Mouse (Mus musculus) heart, adult 2 months (tissue): ENCODE results near the gene Foxo1. TPM values are rescaled to one million over a fixed set of nuclear protein-coding genes. Genes with fewer than 3 reads are reported as not detected.
A peak's percentile ranks its signal among the peaks of the same experiment; 100 is the strongest.

Experiments
- DNase-seq, 2 experiments: peaks; one replicate each; pipeline ENCODE4 v3.0.0; 2021
- H3K27ac ChIP-seq: fragments of 200-600 bp; 2 replicates; pipeline ENCODE4 v1.8.1; 2022
- H3K27me3 ChIP-seq: fragments of 200-500 bp; 2 replicates; pipeline ENCODE4 v1.6.1; 2012; ENCODE audit warnings: mild to moderate bottlenecking, low read length, inconsistent platforms, mixed read lengths; ENCODE audit not compliant: control insufficient read depth, insufficient read depth
- H3K36me3 ChIP-seq: fragments of 200-500 bp; 2 replicates; pipeline ENCODE4 v1.6.1; 2012; ENCODE audit warnings: low read length, inconsistent platforms; ENCODE audit not compliant: control insufficient read depth, insufficient read depth
- H3K4me1 ChIP-seq: fragments of 200-500 bp; 2 replicates; pipeline ENCODE4 v1.6.1; 2011; ENCODE audit warnings: low read length; ENCODE audit not compliant: control insufficient read depth, insufficient read depth
- H3K4me3 ChIP-seq: fragments of 200-600 bp; 2 replicates; pipeline ENCODE4 v1.8.1; 2022
- H3K79me2 ChIP-seq: fragments of 200-500 bp; replicated peaks from 2 replicates; pipeline ENCODE4 v1.6.1; 2012; ENCODE audit warnings: mild to moderate bottlenecking, inconsistent platforms, low read length, moderate library complexity, mixed read lengths; ENCODE audit not compliant: control insufficient read depth, insufficient read depth
- H3K9ac ChIP-seq: fragments of 200-500 bp; 2 replicates; pipeline ENCODE4 v1.6.1; 2012; ENCODE audit warnings: low read depth, mild to moderate bottlenecking, control low read depth, inconsistent platforms, low read length, mixed read lengths
- CTCF ChIP-seq: fragments of 200-600 bp; IDR thresholded peaks from 2 replicates; pipeline ENCODE4 v1.8.1; 2022; ENCODE audit warnings: antibody characterized with exemption, mild to moderate bottlenecking, moderate library complexity
- EP300 ChIP-seq: fragments of 200-500 bp; IDR thresholded peaks from 2 replicates; pipeline ENCODE4 v1.6.1; 2011; ENCODE audit warnings: low read depth, low read length, control low read depth; ENCODE audit not compliant: insufficient read depth
- POLR2A ChIP-seq: fragments of 200-500 bp; IDR thresholded peaks from 2 replicates; pipeline ENCODE4 v1.6.1; 2011; ENCODE audit warnings: mild to moderate bottlenecking, low read depth, low read length, control low read depth; ENCODE audit not compliant: insufficient read depth
- WGBS: fragments of 180-500 bp; shearing (Covaris S2); methylation state at CpG from one replicate; pipeline ENCODE4 v1.1.7; 2018; 5-methylcytosine and 5-hydroxymethylcytosine counted together
- intact Hi-C: fragments of 180-260 bp; cut with DNase I; formaldehyde crosslinking; loops from one replicate; pipeline ENCODE4 v1.15.1; 2025
- polyA plus RNA-seq: library from polyadenylated mRNA; depleted of rRNA; stranded (reverse); fragments of >200 nt; gene quantifications from 2 replicates; pipeline ENCODE4 v1.2.3, GENCODE M21; 2012
- total RNA-seq, 2 experiments: library from RNA; stranded (reverse); gene quantifications; 2 replicates each; pipeline ENCODE4 v1.2.3; 2021

Gene Foxo1
- total and polyA plus RNA-seq, 3 experiments: 7.7 to 12.9 (median 12.2) TPM

- intact Hi-C loops: loop anchor here (5.0 kb wide), 1 partner anchor 44 kb away; no protein-coding TSS in a partner anchor
- no peak for DNase-seq
- Histone ChIP-seq H3K9ac (no peak overlapping the region), H3K4me1 (peaks cover 2% of the 10 kb centered on the region; the same call in 1 of the 2 replicates), H3K36me3 (no peaks in the 10 kb centered on the region), H3K27ac (no peak overlapping the region; the same call in 1 of the 2 replicates), H3K4me3 (no peak overlapping the region), H3K79me2 (no peaks in the 10 kb centered on the region), H3K27me3 (no peaks in the 10 kb centered on the region)
- TF ChIP-seq CTCF: no peak
- TF ChIP-seq EP300: no peak
- TF ChIP-seq POLR2A: no peak
- WGBS: 62% methylated on average over 17 of the region's 17 CpGs
Measured at GRCm38 (mm10) chr3:52390766-52391665, 122.9 kb downstream of the Foxo1 start.

- TF ChIP-seq POLR2A (no peak), CTCF (no peak), EP300 (no peak)
- Histone ChIP-seq H3K36me3 (no peaks in the 10 kb centered on the region), H3K27me3 (no peaks in the 10 kb centered on the region), H3K27ac (no peak overlapping the region), H3K4me3 (no peak overlapping the region), H3K9ac (no peak overlapping the region), H3K4me1 (peaks cover 2% of the 10 kb centered on the region; the same call in 1 of the 2 replicates), H3K79me2 (no peaks in the 10 kb centered on the region)
- WGBS: 87% methylated on average over 6 of the region's 6 CpGs
- no peak for DNase-seq
- intact Hi-C loops: loop anchor here (5.0 kb wide), 1 partner anchor 45 kb away; no protein-coding TSS in a partner anchor
Measured at GRCm38 (mm10) chr3:52391897-52392296, 123.8 kb downstream of the Foxo1 start.

GRCm38 (mm10) chr3:52392521-52392920 is 124.4 kb downstream of the Foxo1 start:
- no peaks in the 10 kb centered on the region for H3K36me3 ChIP-seq
- no peak overlapping the region for H3K27ac ChIP-seq
- H3K9ac ChIP-seq: no peak overlapping the region
- no peaks in the 10 kb centered on the region for H3K27me3 ChIP-seq
- TF ChIP-seq EP300 (no peak), CTCF (no peak), POLR2A (no peak)
- H3K79me2 ChIP-seq: no peaks in the 10 kb centered on the region
- intact Hi-C loops: loop anchor here (5.0 kb wide), 1 partner anchor 45 kb away; no protein-coding TSS in a partner anchor
- 34% methylated on average over 2 of the region's 2 CpGs for whole genome bisulfite sequencing
- H3K4me1 ChIP-seq: peaks cover under 1% of the 10 kb centered on the region; the same call in 1 of the 2 replicates
- no peak overlapping the region for H3K4me3 ChIP-seq
- no peak for DNase-seq

GRCm38 (mm10) chr3:52393171-52393570 is 125.0 kb downstream of the Foxo1 start:
- intact Hi-C loops: loop anchor here (5.0 kb wide), 1 partner anchor 46 kb away; no protein-coding TSS in a partner anchor
- Histone ChIP-seq H3K27me3 (no peaks in the 10 kb centered on the region), H3K79me2 (no peaks in the 10 kb centered on the region), H3K36me3 (no peaks in the 10 kb centered on the region), H3K4me1 (no peaks in the 10 kb centered on the region; the same call in 1 of the 2 replicates), H3K27ac (no peak overlapping the region), H3K4me3 (no peak overlapping the region), H3K9ac (no peak overlapping the region)
- DNase-seq: no peak
- WGBS: 42% methylated on average over 10 of the region's 10 CpGs
- TF ChIP-seq EP300: no peak
- no peak for TF ChIP-seq CTCF
- TF ChIP-seq POLR2A: no peak

GRCm38 (mm10) chr3:52396121-52396731 is 128.1 kb downstream of the Foxo1 start:
- no peak overlapping the region for H3K27ac ChIP-seq
- H3K36me3 ChIP-seq: no peaks in the 10 kb centered on the region
- H3K9ac ChIP-seq: no peak overlapping the region
- WGBS: 88% methylated on average over 13 of the region's 13 CpGs
- H3K79me2 ChIP-seq: no peaks in the 10 kb centered on the region
- TF ChIP-seq EP300 (no peak), POLR2A (no peak), CTCF (no peak)
- H3K4me1 ChIP-seq: peaks cover 5% of the 10 kb centered on the region
- no peak overlapping the region for H3K4me3 ChIP-seq
- no peaks in the 10 kb centered on the region for H3K27me3 ChIP-seq
- intact Hi-C loops: no loop called here
- peak in 1 of 2 experiments; percentile 39 for DNase-seq
